Mouse (Mus musculus) midbrain, embryonic 15.5 days (tissue): ENCODE measurements around the gene Lrrc42. TPM values are rescaled to one million over a fixed set of nuclear protein-coding genes. Genes with fewer than 3 reads are reported as not detected.

Experiments
- ATAC-seq: fragments of 200-750 bp; cut with Nextera tagmentation; replicated peaks from 2 replicates; pipeline ENCODE4 v1.8.0; 2017; ENCODE audit warnings: moderate TSS enrichment
- H3K27ac ChIP-seq: fragments of 300-500 bp; sonication (generic); 2 replicates; pipeline ENCODE4 v1.5.1; 2015; ENCODE audit warnings: mild to moderate bottlenecking, inconsistent platforms
- H3K27me3 ChIP-seq: fragments of 300-500 bp; sonication (generic); replicated peaks from 2 replicates; pipeline ENCODE4 v1.6.1; 2015; ENCODE audit warnings: inconsistent platforms
- H3K36me3 ChIP-seq: fragments of 300-500 bp; sonication (generic); replicated peaks from 2 replicates; pipeline ENCODE4 v1.6.1; 2015; ENCODE audit warnings: inconsistent platforms
- H3K4me1 ChIP-seq: fragments of 300-500 bp; sonication (generic); 2 replicates; pipeline ENCODE4 v1.6.1; 2015; ENCODE audit warnings: inconsistent platforms
- H3K4me2 ChIP-seq: fragments of 300-500 bp; sonication (generic); 2 replicates; pipeline ENCODE4 v1.6.1; 2015; ENCODE audit warnings: inconsistent platforms, mild to moderate bottlenecking, moderate library complexity
- H3K4me3 ChIP-seq: fragments of 300-500 bp; sonication (generic); 2 replicates; pipeline ENCODE4 v1.5.1; 2015; ENCODE audit warnings: mild to moderate bottlenecking, inconsistent platforms
- H3K9ac ChIP-seq: fragments of 300-500 bp; sonication (generic); 2 replicates; pipeline ENCODE4 v1.6.1; 2015; ENCODE audit warnings: mild to moderate bottlenecking, inconsistent platforms
- H3K9me3 ChIP-seq: fragments of 300-500 bp; sonication (generic); 2 replicates; pipeline ENCODE4 v1.6.1; 2016; ENCODE audit warnings: inconsistent platforms
- WGBS: fragments of 180-500 bp; shearing (Covaris S2); methylation state at CpG from one replicate; pipeline ENCODE4 v1.1.7; 2015; ENCODE audit warnings: mixed read lengths; 5-methylcytosine and 5-hydroxymethylcytosine counted together
- polyA plus RNA-seq: library from polyadenylated mRNA; unstranded; fragments of >200 nt; fragmentation: Nextera tagmentation; extraction: Ambion mirVana; gene quantifications from 2 replicates; pipeline ENCODE4 v1.2.1, GENCODE M21; 2015

Lrrc42 gene
- polyA plus RNA-seq = 48.2 and 52.9 TPM in 2 replicates

DNA sequence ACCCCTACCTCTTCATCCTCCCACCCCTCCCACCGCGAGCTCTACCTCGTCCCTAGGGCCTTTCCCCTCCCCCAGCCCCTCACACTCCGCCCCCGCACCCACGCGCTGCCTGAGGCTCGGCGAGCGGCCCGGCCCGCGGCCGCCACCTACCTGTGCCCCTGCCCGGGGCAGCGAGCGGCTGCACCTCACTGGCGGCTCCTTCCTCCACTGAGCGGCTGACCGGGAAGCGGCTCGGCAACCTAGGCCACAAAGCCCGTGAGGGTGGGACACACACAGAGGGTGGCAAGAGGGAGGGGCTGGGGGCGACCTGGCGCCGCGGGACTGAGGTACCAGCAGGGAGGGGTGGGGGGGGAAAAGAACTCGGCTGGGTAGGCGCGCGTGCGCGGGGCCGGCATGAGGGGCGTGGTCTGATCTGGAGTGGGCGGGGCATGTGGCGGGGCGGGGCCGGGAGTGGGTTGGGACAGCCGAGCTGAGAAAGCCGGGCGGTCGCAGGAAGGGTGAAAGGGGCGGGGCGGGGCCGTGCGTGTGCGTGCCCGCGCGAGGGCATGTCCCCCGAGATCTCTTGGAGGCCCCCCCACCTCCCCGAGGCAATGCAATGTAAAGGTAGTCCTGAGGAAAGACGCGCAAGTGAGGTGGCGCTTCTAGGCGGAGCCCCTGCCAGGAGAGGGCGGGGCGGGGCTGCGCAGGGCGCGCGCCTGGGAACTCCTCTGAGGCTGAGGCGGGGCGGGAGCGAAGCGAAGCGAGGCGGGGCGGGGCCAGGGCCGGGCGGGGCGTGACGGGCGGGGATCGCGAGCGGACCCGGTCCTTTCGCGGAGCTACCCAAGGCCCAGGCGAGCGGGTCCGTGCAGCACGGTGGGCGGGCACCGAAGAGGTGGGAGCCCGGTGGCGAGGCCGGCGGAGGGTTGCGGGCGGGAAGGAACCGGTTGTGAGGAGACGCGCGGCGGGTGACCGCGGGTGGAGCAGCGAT, at the start of gene Lrrc42, which contains the start of gene Hspb11:
TSS of gene Lrrc42 (minus strand) at position 408 of the 967 bp plus-strand sequence.
TSS of gene Hspb11 (plus strand) at position 469 of the 967 bp plus-strand sequence.
- H3K4me2 ChIP-seq = peak within 1 kb of the TSS; percentile 62
- H3K36me3 ChIP-seq = no peaks in the 10 kb centered on the region
- H3K27me3 ChIP-seq = no peaks in the 10 kb centered on the region
- H3K9ac ChIP-seq = peak within 1 kb of the TSS; percentile 74
- peak within 1 kb of the TSS; percentile 93 for H3K4me3 ChIP-seq
- WGBS = under 1% methylated on average over 87 of the region's 101 CpGs
- H3K4me1 ChIP-seq = peaks cover 28% of the 10 kb centered on the region
- H3K9me3 ChIP-seq = no peaks in the 10 kb centered on the region
- H3K27ac ChIP-seq = peak within 1 kb of the TSS; percentile 85
- ATAC-seq = peak; percentile 97

DNA sequence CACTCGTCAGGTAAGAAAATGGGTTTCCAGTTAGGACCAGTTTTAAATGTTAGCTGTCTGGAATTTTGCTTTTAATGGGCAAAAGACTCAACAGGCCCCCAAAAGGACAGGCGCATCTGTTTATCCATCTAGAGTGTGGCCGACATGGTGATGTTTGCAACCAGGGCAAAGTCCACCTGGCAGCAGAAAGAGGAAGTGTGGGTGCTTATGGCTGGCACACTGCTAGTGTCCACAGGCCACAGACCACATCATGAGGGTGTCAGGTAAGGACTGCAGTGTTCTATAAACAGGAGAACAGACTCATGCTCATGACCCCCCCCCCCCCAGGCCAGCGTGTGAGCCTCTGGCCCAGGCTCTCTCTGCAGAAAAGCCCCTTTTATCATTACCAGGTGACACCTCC, 49.5 kb upstream of the Lrrc42 start:
- no peaks in the 10 kb centered on the region for H3K4me1 ChIP-seq
- no peak overlapping the region for H3K4me2 ChIP-seq
- H3K9me3 ChIP-seq = no peaks in the 10 kb centered on the region
- no peak overlapping the region for H3K27ac ChIP-seq
- no peak overlapping the region for H3K4me3 ChIP-seq
- H3K36me3 ChIP-seq = no peaks in the 10 kb centered on the region
- 84% methylated on average over 4 of the region's 4 CpGs for WGBS
- ATAC-seq = no peak
- H3K9ac ChIP-seq = no peak overlapping the region
- H3K27me3 ChIP-seq = no peaks in the 10 kb centered on the region

DNA sequence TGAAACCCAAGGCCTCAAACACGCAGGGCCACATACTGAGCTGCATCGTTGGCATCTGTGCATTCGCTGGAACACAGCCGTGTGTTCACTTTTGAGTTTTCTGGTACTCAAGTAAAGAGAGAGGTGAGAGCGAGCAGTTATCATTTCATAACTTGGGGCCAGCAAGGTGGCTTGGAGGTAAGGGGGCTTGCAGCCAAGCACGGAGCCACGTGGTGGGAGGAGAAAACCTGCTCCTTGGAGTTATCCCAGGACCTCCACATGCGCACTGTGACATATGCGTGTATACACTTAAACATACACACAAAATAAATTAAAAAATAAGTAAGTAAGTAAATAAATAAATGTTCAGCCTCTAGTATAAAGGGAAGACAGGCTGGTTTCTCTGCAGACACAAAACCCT, 48.9 kb upstream of the Lrrc42 start:
- Histone ChIP-seq H3K27ac (no peak overlapping the region), H3K4me1 (no peaks in the 10 kb centered on the region), H3K36me3 (no peaks in the 10 kb centered on the region), H3K9me3 (no peaks in the 10 kb centered on the region), H3K9ac (no peak overlapping the region), H3K4me3 (no peak overlapping the region), H3K4me2 (no peak overlapping the region), H3K27me3 (no peaks in the 10 kb centered on the region)
- no peak for ATAC-seq
- WGBS = 90% methylated on average over 9 of the region's 9 CpGs

DNA sequence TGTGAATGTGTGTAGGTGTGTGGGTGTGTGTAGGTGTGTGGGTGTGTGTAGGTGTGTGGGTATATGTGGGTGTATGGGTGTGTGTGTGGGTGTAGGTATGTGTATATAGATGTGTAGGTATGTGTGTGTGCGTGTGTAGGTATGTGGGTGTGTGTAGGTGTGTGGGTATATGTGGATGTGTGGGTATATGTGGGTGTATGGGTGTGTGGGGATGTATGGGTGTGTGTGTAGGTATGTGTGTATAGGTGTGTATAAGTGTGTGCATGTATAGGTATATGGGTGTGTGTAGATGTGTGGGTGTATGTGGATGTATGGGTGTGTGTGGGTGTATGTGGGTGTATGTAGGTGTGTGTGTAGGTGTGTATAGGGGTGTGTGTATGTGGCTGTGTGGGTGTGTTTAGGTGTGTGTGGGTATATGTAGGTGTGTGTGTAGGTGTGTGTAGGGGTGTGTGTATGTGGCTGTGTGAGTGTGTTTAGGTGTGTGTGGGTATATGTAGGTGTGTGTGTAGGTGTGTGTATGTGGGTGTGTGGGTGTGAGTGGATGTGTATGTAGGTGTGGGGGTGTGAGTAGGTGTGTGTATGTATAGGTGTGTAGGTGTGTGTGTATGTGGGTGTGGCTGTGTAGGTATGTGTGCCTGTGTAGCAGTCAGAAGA, 47.7 kb upstream of the Lrrc42 start:
- WGBS = 100% methylated on average over 1 of the region's 1 CpGs
- Histone ChIP-seq H3K9me3 (no peaks in the 10 kb centered on the region), H3K27me3 (no peaks in the 10 kb centered on the region), H3K4me1 (no peaks in the 10 kb centered on the region), H3K9ac (no peak overlapping the region), H3K27ac (no peak overlapping the region), H3K36me3 (no peaks in the 10 kb centered on the region), H3K4me2 (no peak overlapping the region), H3K4me3 (no peak overlapping the region)
- ATAC-seq = no peak

DNA sequence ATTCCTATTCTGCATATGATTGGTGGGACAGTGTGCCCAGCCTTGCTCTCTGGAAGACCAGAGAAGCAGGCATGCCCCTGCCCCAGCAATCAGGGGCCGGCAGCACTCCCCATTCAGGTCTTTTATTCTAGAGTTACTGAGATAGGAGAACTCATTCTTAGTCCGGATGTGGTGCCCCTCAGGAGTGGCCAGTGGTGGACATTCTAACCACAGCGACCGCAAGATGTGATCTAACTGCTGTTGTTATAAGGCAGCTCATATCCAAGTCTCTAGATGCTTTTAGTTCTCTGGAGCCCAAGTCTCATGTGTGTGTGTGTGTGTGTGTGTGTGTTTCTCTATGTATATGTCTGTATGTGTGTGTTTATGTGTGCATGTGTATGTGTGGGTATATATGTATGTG, 47.0 kb upstream of the Lrrc42 start:
- H3K4me2 ChIP-seq = no peak overlapping the region
- no peak overlapping the region for H3K9ac ChIP-seq
- no peak overlapping the region for H3K4me3 ChIP-seq
- no peak overlapping the region for H3K27ac ChIP-seq
- H3K9me3 ChIP-seq = no peaks in the 10 kb centered on the region
- no peaks in the 10 kb centered on the region for H3K27me3 ChIP-seq
- 78% methylated on average over 4 of the region's 4 CpGs for WGBS
- no peak for ATAC-seq
- no peaks in the 10 kb centered on the region for H3K36me3 ChIP-seq
- no peaks in the 10 kb centered on the region for H3K4me1 ChIP-seq

DNA sequence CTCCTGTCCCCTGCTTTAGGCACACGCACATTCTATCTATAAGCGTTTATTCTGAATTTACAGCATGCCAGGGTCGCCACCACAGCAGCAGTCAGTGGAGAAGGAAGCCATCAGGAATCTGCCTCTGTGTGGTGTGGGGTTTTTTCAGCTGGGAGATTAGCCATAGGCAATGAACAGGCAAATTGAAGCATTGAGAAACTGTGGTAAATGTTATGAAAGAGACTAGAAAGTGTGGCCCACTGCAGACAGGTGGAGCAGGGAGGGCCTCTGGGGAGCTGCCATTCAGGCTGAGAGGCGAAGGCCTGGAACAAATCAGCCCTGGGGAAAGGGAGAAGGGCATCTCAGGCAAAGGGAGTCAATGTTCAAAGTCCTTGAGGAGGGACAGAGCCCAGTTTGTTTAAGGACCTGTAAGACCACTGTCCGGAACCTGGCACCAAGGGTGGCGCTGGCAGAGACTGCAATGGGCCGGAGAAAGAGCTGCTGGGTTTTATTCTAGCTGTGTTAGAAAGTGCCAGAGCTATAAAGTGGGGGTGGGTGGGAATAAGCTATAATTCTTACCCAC, 46.5 kb upstream of the Lrrc42 start:
- Histone ChIP-seq H3K4me2 (no peak overlapping the region), H3K36me3 (no peaks in the 10 kb centered on the region), H3K4me3 (no peak overlapping the region), H3K27ac (no peak overlapping the region), H3K9me3 (no peaks in the 10 kb centered on the region), H3K4me1 (no peaks in the 10 kb centered on the region), H3K9ac (no peak overlapping the region), H3K27me3 (no peaks in the 10 kb centered on the region)
- 82% methylated on average over 7 of the region's 7 CpGs for WGBS
- ATAC-seq = no peak

DNA sequence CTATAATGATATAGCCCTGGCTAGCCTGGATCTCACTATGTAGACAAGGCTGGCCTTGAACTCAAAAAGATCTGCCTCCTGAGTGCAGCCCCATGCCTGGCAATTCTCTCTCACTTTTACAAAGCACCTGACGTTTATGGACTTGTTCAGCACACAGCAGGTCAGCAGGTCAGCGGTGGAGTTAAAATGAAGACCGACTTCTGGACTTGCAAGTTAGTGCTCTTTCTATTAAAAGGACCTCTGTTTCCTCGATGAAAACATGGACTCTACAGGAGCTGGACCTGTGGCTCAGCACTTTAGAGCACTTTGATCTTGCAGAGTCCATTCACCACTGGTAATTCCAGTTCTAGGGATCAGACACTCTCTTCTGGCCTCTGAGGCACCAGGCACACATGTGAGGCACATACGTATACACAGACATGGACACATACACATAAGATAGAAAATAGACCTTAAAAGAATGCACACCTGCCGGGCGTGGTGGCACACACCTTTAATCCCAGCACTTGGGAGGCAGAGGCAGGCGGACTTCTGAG, 44.8 kb upstream of the Lrrc42 start:
- WGBS = 88% methylated on average over 8 of the region's 8 CpGs
- no peak overlapping the region for H3K4me2 ChIP-seq
- ATAC-seq = no peak
- H3K27ac ChIP-seq = no peak overlapping the region
- H3K4me3 ChIP-seq = no peak overlapping the region
- no peaks in the 10 kb centered on the region for H3K27me3 ChIP-seq
- H3K9me3 ChIP-seq = no peaks in the 10 kb centered on the region
- H3K4me1 ChIP-seq = no peaks in the 10 kb centered on the region
- H3K9ac ChIP-seq = no peak overlapping the region
- H3K36me3 ChIP-seq = no peaks in the 10 kb centered on the region

DNA sequence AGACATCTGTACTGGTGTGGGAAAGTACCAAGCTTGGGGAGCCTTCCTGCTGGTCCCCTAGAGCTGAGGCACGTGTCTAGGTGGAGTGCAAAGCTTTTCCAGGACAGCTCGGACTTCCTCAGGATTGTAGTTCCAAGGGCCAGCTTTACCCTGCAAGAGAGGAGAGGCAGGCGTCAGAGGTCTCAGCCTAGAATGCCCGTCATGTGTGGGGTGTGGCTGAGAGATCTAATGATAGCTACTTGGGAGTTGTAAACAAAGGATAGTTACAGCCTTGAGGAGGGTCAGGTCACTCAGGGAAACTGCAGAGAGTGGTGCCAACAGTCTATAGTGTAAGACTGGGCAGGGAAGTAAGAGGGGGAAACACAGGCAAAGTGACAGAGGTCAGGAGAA, 38.9 kb upstream of the Lrrc42 start:
- no peaks in the 10 kb centered on the region for H3K27me3 ChIP-seq
- no peaks in the 10 kb centered on the region for H3K36me3 ChIP-seq
- H3K4me1 ChIP-seq = no peaks in the 10 kb centered on the region
- no peak overlapping the region for H3K9ac ChIP-seq
- ATAC-seq = no peak
- no peaks in the 10 kb centered on the region for H3K9me3 ChIP-seq
- no peak overlapping the region for H3K4me2 ChIP-seq
- 72% methylated on average over 4 of the region's 4 CpGs for WGBS
- no peak overlapping the region for H3K27ac ChIP-seq
- no peak overlapping the region for H3K4me3 ChIP-seq

DNA sequence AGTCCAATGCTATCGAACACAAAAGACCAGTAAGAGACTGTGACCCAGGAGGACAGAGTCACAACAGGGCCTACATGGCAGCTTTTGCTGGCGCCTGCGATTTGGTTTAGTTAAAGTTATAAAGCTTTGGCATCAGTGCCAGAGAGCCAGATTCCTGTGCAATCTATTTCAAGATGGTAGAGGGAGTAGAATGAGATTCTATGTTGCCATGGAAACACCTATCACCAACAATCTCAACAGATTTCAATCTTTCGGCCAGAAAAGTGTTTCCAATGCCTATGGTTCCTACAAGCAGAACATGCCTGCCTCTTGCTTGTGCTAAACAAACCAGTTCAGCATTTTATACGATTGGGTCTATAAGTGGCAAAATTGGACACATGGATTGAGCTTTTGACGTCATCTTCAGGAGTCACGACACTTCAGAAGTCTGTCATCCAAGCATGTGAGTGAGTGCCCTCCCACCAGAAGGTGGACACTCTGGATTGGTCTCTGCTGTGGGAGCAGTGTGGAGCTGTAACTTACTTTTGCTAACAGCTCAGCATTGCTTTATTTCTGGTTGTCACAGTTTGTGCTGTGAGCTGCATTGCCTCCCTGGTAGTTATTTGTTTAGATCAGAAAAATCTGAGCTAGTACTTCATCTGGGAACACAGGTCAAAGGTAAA, 38.4 kb upstream of the Lrrc42 start:
- Histone ChIP-seq H3K9me3 (no peaks in the 10 kb centered on the region), H3K4me2 (no peak overlapping the region), H3K9ac (no peak overlapping the region), H3K27ac (no peak overlapping the region), H3K4me3 (no peak overlapping the region), H3K27me3 (no peaks in the 10 kb centered on the region), H3K36me3 (no peaks in the 10 kb centered on the region), H3K4me1 (no peaks in the 10 kb centered on the region)
- 83% methylated on average over 7 of the region's 7 CpGs for WGBS
- no peak for ATAC-seq

DNA sequence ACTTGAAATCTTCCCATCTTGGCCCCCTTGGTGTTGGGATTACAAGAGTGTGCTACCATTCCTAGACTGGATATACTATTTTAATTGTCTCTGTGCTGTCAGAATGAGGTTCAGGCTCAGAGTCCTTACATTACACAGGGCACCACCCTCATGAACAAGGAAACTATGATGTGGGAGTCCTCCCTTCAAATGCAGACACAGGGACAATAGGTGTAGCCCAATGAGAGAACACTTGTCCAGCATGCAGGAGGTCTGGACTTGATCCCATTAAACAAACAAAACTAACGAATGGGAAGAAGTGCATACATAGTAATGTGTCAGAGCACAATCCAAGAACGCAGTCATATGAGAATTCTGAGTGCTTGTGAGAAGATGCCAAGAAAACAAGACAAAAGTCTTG, 34.2 kb upstream of the Lrrc42 start:
- Histone ChIP-seq H3K27ac (no peak overlapping the region), H3K4me2 (no peak overlapping the region), H3K4me3 (no peak overlapping the region), H3K27me3 (no peaks in the 10 kb centered on the region), H3K9me3 (no peaks in the 10 kb centered on the region), H3K36me3 (no peaks in the 10 kb centered on the region), H3K9ac (no peak overlapping the region), H3K4me1 (no peaks in the 10 kb centered on the region)
- 83% methylated on average over 2 of the region's 2 CpGs for WGBS
- ATAC-seq = no peak

DNA sequence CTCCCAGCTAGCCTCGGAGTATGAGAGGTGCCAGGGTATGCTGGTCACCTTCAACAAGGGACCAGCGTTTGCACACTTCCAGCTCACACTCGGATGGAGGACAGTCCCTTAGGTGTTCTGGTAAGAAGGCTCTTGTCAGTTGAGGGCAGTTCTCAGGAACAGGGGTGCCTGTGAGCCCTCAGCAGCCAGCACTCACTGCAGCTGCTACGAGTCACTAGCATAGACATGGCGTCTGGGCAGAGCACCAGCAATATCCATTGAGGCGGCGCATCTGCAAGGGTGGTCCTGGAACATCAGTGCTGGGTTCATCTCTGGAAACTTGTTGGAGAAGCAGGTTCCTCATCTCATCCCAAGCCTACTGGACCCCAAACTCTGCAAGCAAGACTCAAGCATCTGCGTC, 33.1 kb upstream of the Lrrc42 start:
- no peak for ATAC-seq
- no peaks in the 10 kb centered on the region for H3K4me1 ChIP-seq
- 93% methylated on average over 8 of the region's 8 CpGs for WGBS
- H3K9ac ChIP-seq = no peak overlapping the region
- no peaks in the 10 kb centered on the region for H3K36me3 ChIP-seq
- H3K27ac ChIP-seq = no peak overlapping the region
- H3K27me3 ChIP-seq = no peaks in the 10 kb centered on the region
- no peak overlapping the region for H3K4me3 ChIP-seq
- H3K9me3 ChIP-seq = no peaks in the 10 kb centered on the region
- H3K4me2 ChIP-seq = no peak overlapping the region
